ENCODE assay signal across 22 mouse cellular contexts in genomic region chr4:32905381-32905780, GRCm38 (mm10). TPM values are rescaled to one million over a fixed set of nuclear protein-coding genes. Genes with fewer than 3 reads are reported as not detected.
DNase-seq lines count a peak whose midpoint lies in the region; TF ChIP-seq lines count a peak whose summit lies in the region.
"Had no signal": no experiment of that assay in that cellular context is flagged by ENCODE, and none has a peak within 500 bp of the region (broad histone marks: within the 10 kb centered on the region; RNA-seq: fewer than 3 reads in every experiment).

No protein-coding gene starts in this region.

- H3K27ac ChIP-seq in thymus, adult 2 months (ENCODE audit: control insufficient read depth, insufficient read depth, low read length) = no peak overlapping the region; the same call in 1 of the 2 replicates
- H3K27ac ChIP-seq: embryonic facial prominence, embryonic 15.5 days; forebrain, embryonic 10.5 days; gastrocnemius, adult 2 months; hindbrain, embryonic 13.5 days; hindbrain, postnatal 0 days; intestine, embryonic 15.5 days had no signal

- peaks cover 24% of the 10 kb centered on the region for H3K4me1 ChIP-seq in thymus, adult 2 months (replicated peaks; ENCODE audit: control insufficient read depth, insufficient read depth, low read length)
- H3K4me1 ChIP-seq: intestine, embryonic 15.5 days had no signal

- no peak for TF ChIP-seq CTCF in thymus, adult 2 months (IDR thresholded peaks at IDR 0.05; ENCODE audit: borderline replicate concordance, control insufficient read depth, extremely low read depth, insufficient read depth, low read length, poor library complexity)

- intact Hi-C loops in heart, postnatal 25 days (cut with DNase I) = no loop called here

- H3K27me3 ChIP-seq in thymus, adult 2 months (ENCODE audit: control insufficient read depth, insufficient read depth, low read length) = no peaks in the 10 kb centered on the region
- H3K27me3 ChIP-seq: embryonic facial prominence, embryonic 15.5 days; heart, embryonic 12.5 days; hindbrain, embryonic 13.5 days; intestine, embryonic 15.5 days had no signal

- WGBS in thymus, adult 2 months = 38% methylated on average over 2 of the region's 2 CpGs

- no peak overlapping the region for H3K4me3 ChIP-seq in thymus, adult 2 months (ENCODE audit: control insufficient read depth, insufficient read depth, low read length)
- H3K4me3 ChIP-seq: embryonic facial prominence, embryonic 15.5 days; erythroblast, embryonic 14.5 days; forebrain, embryonic 10.5 days; gastrocnemius, adult 2 months; heart, embryonic 12.5 days; hindbrain, embryonic 13.5 days; intestine, embryonic 15.5 days had no signal

- TF ChIP-seq POLR2A in thymus, adult 2 months (IDR thresholded peaks at IDR 0.05; ENCODE audit: control insufficient read depth, extremely low read depth, insufficient read depth, low read length, poor library complexity) = no peak

- peak; percentile 78 for DNase-seq in heart, adult 11 months
- DNase-seq in heart, postnatal 25 days (ENCODE audit: low spot score) = no peak
- DNase-seq in thymus, adult 2 months = peak; percentile 35
- no peak for DNase-seq in thymus, postnatal 0 days (ENCODE audit: low spot score)
- DNase-seq in thymus, postnatal 36 days = peak; percentile 23 to 38
- no peak for DNase-seq in c-Kit-positive CD71-positive TER-119-positive erythroid progenitor cells, embryonic 14.5 days (ENCODE audit: low spot score)
- DNase-seq in layer of hippocampus, adult 18-20 months (ENCODE audit: low spot score in 2 of 2) = no peak
- DNase-seq: adrenal gland, adult 2 months; adrenal gland, postnatal 25 days; cerebellum, adult 2 months; cerebellum, postnatal 10 days; embryo, embryonic 11 days; gastrocnemius, adult 2 months; gastrocnemius, postnatal 25 days; heart, adult 18-20 months had no signal

- H3K36me3 ChIP-seq in thymus, adult 2 months (ENCODE audit: control insufficient read depth, insufficient read depth, low read length) = no peaks in the 10 kb centered on the region
- H3K36me3 ChIP-seq: embryonic facial prominence, embryonic 15.5 days; forebrain, embryonic 10.5 days; heart, embryonic 12.5 days; hindbrain, embryonic 13.5 days; intestine, embryonic 15.5 days had no signal

RNA-seq across cellular contexts. Expression of gene Ankrd6, which starts 45.3 kb away (rescaled TPM):
- total RNA-seq in heart, postnatal 25 days (2021) = 1 to 10 TPM; 2.7 to 3.7 TPM
- polyA plus RNA-seq in thymus, adult 2 months (2012; rRNA removed) = 12.5 and 12.6 TPM in 2 replicates
- polyA plus RNA-seq in thymus, postnatal 0 days (2015; fragmentation: Nextera tagmentation; extraction: Ambion mirVana) = 10.1 and 12.8 TPM in 2 replicates
- total RNA-seq in layer of hippocampus, adult 18-20 months (2021) = 10 to 100 TPM; 36.7 to 42.9 TPM

Comparison
In these comparisons a context has a peak if more than half of its experiments do, and no peak if none do; other contexts are left out.
1. DNase-seq: peak in heart, adult 11 months (single experiment), thymus, adult 2 months (single experiment) and thymus, postnatal 36 days (2 of 2); none in heart, postnatal 25 days (single experiment), thymus, postnatal 0 days (single experiment), c-Kit-positive CD71-positive TER-119-positive erythroid progenitor cells, embryonic 14.5 days (single experiment) and layer of hippocampus, adult 18-20 months (0 of 2).
2. RNA of gene Ankrd6, which starts 45.3 kb away (total RNA-seq): 36.7 to 42.9 TPM in layer of hippocampus, adult 18-20 months; 2.7 to 3.7 TPM in heart, postnatal 25 days; every median in the first group is over 4 times any median in the second.